Mouse (Mus musculus): ENCODE measurements around the gene Gm21310. TPM values are rescaled to one million over a fixed set of nuclear protein-coding genes. Genes with fewer than 3 reads are reported as not detected.

Gene Gm21310
- total RNA-seq (2023): not detected

GRCm38 (mm10) chrY:10147083-10147482, at the start of gene Gm21310:
TSS of gene Gm21310 (minus strand) at chrY:10147183.

Other genes with a start within 250 kb of the Gm21310 start
- not detected for gene Gm20834, start 177.4 kb upstream of the Gm21310 start, total RNA-seq (2023)

Measured in neutrophil, adult 83 days (primary cell).